Mouse (Mus musculus) urinary bladder, postnatal 14 days (tissue): ENCODE measurements around the gene AI593442.
A peak's percentile ranks its signal among the peaks of the same experiment; 100 is the strongest.

Experiments
- DNase-seq: peaks from one replicate; pipeline ENCODE4 v3.0.0; 2021; ENCODE audit warnings: low spot score

The AI593442 gene

GRCm38 (mm10) chr9:52679362-52679947 is at the start of gene AI593442:
Gene AI593442, minus strand, starts transcription at chr9:52679780.
- DNase-seq: no peak

- no peak for DNase-seq
These were observed 49.2 kb upstream of the AI593442 start for GRCm38 (mm10) chr9:52728806-52729205.

GRCm38 (mm10) chr9:52722626-52723025 is 43.0 kb upstream of the AI593442 start:
- no peak for DNase-seq

GRCm38 (mm10) chr9:52719562-52719961 is 40.0 kb upstream of the AI593442 start:
- DNase-seq: no peak

GRCm38 (mm10) chr9:52680036-52680435 is 456 bp upstream of the AI593442 start:
- DNase-seq: no peak

GRCm38 (mm10) chr9:52678839-52679215 is 753 bp downstream of the AI593442 start:
- no peak for DNase-seq

- no peak for DNase-seq
These were observed 1.3 kb downstream of the AI593442 start for GRCm38 (mm10) chr9:52678179-52678838.

- DNase-seq: peak; percentile 39
These were observed 3.0 kb downstream of the AI593442 start for GRCm38 (mm10) chr9:52676587-52676986.

- DNase-seq: no peak
These were observed 3.6 kb downstream of the AI593442 start for GRCm38 (mm10) chr9:52675937-52676336.

GRCm38 (mm10) chr9:52661422-52661821 is 18.2 kb downstream of the AI593442 start:
- DNase-seq: no peak

GRCm38 (mm10) chr9:52650341-52650951 is 29.1 kb downstream of the AI593442 start:
- DNase-seq: no peak

- DNase-seq: no peak
These were observed 34.3 kb downstream of the AI593442 start for GRCm38 (mm10) chr9:52645312-52645711.

GRCm38 (mm10) chr9:52644626-52645025 is 35.0 kb downstream of the AI593442 start:
- DNase-seq: no peak

- DNase-seq: no peak
These were observed 35.4 kb downstream of the AI593442 start for GRCm38 (mm10) chr9:52644156-52644555.

- no peak for DNase-seq
These were observed 43.6 kb downstream of the AI593442 start for GRCm38 (mm10) chr9:52635991-52636390.

- no peak for DNase-seq
These were observed 55.7 kb downstream of the AI593442 start for GRCm38 (mm10) chr9:52623926-52624325.
